Mouse (Mus musculus) layer of hippocampus, postnatal 36 days (tissue): ENCODE measurements around the gene Syn2. TPM values are rescaled to one million over a fixed set of nuclear protein-coding genes. Genes with fewer than 3 reads are reported as not detected.

Experiments used
- DNase-seq, 2 experiments: peaks; one replicate each; pipeline ENCODE4 v3.0.0; 2022
- total RNA-seq, 2 experiments: library from RNA; stranded (reverse); gene quantifications; 2 replicates each; pipeline ENCODE4 v1.2.3; 2021

Gene Syn2
- total RNA-seq, result 100 to 1,000 TPM; 574 to 635 TPM

DNA sequence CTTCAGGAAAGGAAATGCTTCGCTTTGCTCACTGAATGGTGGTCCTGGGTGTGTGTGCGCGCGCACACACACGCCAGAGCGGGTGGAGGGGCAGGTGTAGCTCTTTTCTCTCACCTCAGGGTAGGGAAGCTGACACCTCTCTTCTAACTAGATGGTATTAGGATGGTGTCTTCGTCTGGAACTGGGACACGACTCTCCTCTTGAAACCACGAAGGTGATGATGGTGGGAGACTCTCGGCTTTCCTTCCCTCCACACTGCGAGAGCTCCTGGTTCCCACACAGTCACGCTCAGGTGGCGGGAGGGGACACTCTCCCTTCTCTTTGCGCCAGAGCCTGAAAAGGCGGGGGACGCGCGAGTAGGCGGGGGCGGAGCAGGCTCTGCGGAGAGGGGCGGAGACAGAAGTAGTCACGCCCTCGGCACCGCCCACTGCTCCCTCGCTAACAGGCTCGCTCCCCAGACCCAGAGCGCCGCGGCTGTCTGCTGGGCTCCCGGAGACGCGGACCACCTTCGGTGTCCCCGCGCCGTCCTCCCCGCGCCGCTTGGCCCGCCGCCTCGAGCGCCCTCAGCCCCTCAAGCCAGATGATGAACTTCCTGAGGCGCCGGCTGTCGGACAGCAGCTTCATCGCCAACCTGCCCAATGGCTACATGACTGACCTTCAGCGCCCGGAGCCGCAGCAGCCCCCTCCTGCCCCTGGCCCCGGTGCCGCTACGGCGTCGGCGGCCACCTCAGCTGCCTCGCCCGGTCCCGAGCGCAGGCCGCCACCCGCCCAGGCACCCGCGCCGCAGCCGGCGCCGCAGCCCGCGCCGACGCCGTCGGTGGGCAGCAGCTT lies at the start of gene Syn2:
Gene Syn2, plus strand, starts transcription at position 402 of the 831 bp plus-strand sequence.
- DNase-seq, result peak; percentile 94 to 95

DNA sequence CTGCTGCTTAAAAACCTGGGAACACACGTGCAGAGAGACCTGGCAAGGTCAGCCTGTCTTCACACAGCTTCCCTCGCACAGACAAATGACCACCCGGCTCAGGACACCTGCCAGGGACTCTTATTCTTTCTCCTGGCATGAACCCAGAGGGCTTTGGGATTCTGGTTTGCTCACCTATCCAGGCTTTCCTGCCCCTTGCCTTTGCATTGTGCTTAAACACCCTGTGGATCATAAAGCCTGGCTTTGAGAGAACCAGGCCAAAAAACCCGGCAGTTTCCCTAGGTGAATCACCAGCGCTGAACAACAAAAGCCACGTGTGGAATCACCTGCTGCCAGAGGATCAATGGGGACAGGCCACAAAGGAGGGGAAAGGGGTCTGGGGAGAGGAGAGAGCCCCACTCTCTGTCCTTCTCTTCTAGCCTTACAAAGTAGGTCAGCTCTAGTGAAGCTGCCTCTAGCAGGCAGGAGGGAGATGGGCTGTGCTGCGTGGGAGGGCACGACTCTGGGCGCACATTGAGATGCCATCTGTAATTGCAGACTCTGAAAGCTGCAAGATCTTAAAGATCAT lies 49.3 kb upstream of the Syn2 start:
- DNase-seq, result peak; percentile 72 to 74

DNA sequence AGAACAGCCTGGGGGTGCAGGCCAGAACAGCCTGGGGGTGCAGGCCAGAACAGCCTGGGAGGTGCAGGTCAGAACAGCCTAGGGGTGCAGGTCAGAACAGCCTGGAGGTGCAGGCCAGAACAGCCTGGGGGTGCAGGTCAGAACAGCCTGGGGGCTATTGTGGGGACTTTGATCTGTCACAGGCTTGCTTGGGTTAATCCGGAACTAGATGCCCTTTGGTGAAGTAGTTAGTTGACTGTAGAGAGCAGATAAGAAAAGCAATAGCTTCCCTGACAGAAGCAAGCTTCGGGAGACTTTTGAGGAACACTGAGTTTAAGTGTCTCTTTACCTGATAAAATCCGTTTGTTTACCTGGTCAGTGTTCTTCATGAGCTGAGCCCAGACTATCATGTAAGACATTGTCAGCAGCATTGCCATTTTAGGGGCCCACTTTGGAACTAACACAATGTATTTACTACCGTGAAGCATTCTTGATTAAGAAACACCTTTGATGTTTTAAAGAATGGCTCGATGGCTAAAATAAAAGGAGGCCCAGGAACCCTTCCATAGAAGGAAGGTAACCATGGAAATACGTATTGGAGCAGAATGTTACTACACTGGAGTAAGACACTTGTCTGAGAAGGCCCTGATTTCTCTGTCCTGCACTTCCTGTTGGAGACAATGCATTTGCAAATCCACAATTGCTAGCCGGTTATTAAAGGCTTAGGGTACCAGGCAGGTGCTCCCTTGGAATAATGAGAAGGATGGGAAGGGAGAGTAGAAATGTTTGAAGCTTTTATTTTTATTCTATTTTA lies 46.2 kb upstream of the Syn2 start:
- DNase-seq, result no peak

DNA sequence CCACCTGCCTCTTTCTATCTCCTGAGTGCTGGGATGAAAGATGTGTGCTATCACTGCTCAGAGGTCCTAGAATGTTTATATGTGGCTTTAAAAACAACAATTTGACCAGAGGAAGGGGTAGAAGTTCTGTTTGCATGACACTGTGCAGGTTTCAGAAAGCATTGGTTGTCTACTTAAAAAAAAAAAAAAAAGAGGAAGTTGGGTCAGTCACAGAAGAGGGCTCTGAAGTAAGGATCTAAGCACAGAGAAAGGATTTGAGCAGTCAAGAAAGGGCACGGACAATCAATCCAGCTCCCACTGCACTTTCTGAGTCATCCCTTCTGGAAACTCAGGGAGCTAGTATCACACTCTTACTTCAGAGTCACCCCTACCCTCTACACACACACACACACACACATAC lies 43.0 kb upstream of the Syn2 start:
- DNase-seq, result no peak

DNA sequence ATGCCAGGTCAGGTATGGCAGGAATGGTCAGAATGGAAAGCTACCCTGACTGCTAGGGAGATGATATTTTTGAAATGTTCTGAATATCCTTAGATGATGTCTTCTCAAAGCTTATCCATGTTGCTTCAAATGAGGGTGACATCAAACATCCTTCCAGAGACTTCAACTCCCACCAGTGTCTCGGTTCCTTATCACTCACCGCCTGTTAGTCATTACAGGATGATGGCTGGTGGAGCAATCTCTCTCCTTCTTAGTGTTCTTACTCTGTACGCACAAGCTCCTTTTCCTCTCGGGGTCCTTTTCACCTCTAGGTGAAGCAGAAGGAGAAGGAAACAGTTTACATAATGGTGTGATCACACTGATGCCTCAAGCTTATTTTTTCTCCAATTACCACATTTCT lies 32.2 kb upstream of the Syn2 start:
- no peak for DNase-seq

DNA sequence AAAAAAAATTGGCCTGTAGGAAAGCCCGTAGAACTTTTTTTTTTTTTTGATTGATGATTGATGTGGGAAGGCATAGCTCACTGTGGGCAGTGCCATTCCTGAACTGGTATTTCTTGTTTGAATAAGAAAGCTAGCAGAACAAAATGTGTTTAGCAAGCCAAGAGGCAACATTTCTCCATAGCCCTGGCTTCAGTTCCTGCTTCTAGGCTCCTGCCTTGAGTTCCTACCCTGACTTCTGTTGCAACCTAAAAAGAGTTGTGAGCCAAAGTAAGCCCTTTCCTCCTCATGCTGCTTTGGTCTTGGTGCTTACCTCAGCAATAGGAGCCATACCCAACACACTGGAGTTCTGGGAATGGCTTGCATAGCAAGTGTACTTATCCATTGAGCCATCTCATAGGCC lies 23.3 kb upstream of the Syn2 start:
- DNase-seq, result no peak

DNA sequence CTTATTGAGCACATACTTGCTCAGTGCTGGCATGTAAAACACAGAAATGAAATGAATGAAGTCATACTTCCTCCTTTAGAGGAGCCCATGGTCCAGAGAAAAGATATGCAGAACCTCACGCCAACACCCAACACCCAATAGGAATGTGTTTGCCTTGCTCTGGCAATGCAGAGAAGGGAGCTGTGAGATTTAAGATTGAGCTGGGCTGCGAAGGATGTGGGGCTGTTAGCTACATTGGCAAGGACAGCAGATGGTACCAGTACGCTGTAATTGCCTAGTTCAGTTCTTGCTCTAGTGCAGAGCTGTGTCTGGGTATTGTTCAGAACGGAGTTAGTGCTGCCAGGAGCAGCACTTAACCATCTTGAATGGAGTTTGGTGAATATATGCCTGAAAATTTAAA lies 12.5 kb upstream of the Syn2 start:
- peak; percentile 34 to 37 for DNase-seq

DNA sequence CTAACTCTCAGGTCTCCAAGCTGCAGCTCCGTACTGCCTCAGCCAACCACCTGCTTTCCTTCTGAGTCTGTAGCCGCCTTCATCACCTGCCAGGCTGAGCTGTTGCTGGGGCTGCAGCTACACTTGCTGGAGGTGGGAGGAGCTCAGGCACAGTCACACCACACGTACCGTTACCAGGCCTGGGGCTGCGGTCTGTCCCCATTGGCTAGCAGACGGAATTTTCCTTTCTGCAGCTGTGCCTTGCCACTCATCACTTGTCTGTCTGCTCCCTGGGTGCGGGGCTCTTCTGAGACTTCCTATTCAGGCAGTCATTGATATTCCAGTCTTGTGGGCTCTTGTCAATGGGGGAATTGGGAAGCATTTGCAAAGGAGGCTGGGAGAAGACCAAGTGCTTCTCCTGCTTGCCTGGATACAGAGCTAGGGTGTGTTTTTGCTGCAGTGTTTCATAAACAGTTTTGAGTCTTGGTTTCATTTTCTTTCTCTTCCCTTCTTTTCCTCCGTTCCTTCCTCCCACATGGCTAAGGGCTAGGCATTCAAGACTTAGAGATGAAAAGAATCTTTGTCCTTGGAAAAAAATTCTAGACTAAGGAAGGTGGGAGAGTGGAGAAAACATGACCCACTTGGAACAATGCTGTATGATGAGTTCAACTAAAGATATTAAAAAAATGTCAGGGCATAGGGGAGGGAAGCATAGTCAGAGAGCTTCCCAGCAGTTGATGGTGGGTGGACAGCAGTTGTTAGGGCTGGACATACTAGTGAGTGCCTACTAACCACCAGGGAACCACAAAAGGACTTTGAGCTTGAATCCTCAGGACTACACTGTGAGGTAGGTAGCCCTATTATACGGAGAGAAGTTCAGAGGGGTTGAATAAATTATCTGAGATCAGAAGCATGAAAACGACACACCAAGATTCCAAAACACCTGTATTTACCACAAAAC lies 11.2 kb upstream of the Syn2 start:
- DNase-seq, result peak; percentile 62 to 72

DNA sequence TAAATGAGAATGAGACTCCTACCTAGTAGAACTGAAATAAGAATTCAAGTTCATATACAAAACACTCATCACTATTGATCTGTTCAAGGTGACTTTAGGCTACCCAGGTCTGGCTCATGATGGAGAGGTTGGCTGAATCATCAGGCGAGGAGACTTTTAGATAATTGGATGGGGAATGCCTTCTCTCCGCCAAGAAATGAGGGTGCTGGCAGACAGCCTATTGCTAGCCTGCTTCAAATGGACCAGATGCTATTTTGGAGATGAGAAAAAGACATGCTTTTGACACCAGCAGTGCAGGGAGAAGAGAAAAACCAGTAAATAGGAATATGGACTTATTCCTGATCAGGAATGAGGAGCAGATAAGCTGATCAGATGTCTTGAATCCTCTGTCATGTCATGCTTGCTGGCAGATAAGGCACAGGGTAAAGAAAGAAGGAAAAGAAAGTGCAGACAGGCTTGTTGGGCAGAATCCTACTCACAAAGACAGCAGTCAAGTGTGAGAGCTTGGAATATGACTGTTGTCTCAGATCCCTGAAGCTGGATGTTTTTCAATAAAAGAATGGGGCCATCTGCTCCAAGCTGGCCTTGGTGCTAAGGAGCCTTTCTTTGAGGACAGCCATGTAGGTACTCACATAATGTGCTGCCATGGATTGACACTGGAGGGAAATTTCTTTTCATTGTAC lies 9.9 kb upstream of the Syn2 start:
- DNase-seq, result peak; percentile 61 to 66

DNA sequence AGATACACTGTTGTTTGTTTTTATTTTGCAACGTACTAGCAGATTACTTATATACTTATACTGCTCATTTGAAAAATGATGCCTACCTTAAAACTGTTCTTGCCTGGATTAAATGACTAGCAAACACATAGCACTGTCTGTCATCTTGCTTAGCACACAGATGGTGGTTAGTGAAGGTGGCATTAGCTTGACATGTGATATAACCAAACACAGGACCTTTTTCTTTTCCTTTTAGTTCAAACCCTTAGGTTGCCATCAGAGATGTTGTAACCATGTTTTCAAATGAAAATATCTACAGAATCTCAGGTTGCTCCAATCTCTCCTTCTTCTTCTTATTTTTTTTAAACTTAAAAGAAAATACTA lies 9.4 kb upstream of the Syn2 start:
- DNase-seq, result no peak

DNA sequence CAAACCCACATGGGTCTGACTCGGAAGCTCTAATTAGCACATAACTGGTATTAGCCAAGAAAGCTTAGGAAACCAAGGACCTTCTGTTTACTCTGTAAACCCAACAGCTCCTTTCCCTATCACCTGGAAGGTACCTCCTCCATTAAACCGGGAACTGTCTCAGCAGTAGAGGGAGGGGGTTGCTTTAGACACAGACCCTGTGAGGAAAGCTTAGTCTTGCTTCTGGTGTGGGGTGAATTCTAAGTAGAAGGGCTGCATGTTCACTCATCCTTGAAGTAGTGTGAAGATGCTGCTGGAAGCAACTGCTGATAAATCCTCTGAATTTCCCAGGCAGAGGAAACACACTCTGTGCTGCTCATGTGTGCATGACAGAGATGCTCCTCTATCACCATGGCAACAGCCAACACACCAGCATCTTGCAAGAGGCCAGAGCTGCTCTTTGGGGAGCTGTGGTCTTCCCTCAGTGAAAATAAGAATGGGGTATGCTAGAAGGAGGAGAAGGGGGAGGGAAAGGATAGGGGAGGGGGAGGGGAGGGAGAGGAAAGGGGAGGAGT lies 8.4 kb upstream of the Syn2 start:
- DNase-seq, result peak; percentile 36 to 43

DNA sequence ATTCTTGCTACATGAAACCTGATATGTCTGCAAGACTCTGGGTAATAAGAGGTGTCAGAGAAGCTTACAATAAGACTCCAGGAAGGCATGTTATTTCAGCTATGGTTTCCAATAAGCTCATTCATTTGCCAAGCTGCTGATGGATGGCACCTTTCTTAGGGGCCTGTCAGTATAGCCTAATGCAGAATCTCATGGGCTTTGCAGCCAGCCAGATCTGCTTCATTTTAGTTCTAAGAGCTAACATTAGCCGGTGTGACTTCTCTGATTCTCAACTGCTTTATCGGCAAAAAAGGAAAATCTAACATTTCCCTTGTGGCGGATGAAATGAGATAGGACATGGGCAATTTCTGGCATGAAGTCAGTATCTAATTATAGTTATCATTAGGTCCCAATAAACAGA lies 7.9 kb upstream of the Syn2 start:
- no peak for DNase-seq

DNA sequence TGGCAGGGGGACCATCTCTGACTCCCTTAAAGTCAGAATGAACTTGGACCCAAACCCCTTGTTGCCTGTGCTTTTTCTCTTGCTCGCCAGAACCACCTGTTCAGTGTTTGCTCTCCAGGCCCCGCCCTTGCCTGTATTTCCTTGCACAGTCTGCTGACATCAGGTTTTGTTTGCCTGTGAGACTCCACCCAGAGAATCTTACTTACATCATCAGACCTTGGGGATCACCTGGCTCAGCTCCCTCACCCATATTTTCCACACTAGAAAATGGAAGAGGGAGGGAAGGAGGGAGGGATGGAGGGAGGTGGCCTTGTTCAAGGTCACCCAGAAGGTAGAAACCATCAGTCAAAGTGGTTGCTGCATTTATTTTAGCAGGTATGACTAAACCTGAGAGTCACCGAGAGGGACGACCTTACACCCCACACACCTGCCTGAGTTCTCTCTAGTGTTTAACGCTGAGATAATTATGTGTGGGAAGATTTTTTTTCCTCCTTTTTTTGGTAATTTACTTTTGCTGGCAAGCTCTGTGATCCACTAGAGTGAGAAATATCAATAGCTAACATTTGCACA lies 7.4 kb upstream of the Syn2 start:
- no peak for DNase-seq

DNA sequence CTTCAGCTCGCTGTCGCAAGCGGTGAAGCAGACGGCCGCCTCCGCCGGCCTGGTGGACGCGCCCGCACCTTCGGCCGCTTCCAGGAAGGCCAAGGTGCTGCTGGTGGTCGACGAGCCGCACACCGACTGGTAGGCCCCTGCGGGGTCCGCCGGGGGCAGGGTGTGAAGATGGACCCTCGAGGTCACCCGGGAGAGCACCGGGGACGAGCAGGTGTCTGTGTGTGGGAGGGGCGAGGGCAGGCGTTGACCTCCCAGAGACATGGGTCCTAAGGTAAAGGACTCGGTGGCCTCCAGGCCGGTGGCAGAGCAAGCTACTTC lies 589 bp downstream of the Syn2 start:
- no peak for DNase-seq

DNA sequence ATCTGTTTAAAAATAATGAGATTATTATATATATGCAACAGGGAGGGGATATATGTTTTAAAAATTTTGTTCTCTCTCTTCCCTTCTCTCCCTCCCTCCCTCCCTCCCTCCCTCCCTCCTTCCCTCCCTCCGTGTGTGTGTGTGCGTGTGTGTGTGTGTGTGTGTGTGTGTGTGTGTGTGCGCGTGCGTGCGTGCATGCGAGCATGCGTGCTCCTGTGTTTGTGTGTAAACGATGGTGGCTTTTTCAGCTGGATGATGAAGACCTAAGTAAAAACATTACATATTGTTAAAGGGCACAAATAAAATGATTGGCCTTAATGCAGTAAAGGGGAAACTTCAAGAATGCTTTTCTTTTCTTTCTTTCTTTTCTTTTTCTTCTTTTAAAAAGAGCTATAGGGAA lies 1.5 kb downstream of the Syn2 start:
- DNase-seq, result no peak

DNA sequence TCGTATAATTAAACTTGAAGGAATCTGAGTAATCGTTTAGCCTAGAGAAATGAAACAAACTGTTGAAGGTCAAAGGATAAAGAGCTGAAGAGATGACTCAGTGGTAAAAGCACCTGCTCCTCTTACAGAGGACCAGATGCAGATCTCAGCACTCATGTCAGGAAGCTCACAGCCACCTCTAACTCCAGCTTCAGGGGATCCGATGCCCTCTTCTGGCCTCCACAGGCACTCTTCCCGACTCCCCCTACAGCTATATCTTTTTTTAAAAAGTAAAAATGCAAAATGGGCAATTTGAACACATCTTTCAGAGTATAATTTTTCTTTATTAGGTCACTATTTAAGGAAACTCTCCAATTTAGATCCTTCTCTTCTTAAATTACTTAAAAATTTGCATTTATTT lies 6.7 kb downstream of the Syn2 start:
- DNase-seq, result no peak

DNA sequence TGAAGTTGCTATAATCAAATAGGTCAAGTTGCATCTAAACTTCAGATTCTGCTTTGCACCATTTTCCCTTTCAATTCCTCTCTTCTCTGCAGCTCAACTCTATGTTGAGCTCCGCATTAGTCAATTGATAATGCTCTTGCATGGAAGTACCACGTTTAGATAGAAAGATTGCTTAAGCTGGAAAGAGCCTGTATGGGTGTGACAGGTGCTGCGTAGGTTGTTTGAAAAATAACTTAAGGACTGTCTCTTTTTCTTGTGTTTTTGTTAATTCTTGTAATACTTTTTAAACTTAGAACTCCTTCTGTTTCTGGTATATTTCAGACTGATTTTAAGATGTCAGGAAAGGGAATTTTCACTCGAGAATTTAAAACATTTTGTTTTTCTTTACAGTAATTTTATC lies 26.5 kb downstream of the Syn2 start:
- no peak for DNase-seq

DNA sequence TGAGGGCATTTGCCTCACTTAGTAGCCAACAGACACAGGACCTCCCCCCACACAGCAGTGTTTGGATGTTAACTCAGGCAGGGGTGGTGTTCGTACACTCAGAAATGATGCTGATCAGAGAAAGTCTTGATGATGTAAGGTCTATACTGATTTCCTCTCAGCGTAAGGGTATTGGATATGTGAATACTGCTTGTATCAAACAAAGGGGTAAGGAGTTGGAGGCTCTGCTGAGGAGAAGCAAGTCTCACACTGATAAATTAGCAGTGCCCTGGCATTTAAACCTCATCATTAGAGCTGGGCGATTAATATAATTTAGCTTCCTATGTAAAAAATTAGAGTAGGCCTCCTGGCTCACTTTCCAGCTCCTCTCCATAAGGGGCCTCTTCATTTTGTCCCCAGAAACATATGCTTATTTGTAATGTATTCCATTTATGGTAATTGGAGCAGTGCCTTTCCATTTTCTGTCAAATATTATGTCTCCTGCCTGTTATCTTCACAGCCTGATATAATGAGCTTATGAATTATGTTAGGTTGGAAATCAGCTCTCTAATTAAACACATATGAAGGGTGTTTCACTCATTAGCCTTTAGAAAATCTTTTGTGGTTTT lies 31.3 kb downstream of the Syn2 start:
- DNase-seq, result no peak

DNA sequence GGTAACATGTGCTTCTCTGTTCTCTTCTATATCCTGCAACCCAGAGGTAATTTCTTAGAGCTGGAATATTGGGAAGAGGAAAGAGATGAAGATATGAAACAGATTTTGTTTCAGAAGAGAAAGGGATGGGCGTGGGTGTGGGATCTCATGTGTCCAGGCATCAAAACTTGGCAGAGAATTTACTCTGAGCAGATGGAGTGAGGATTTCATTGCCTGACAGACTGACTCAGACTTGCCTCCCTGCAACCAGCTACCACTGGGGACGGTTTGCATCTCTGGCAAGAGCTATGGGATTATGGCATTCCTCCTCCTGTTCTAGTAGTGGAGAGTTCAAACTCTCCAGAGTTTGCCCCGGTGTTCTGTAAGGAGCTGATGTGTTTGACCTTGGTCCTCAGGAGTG lies 34.2 kb downstream of the Syn2 start:
- DNase-seq, result peak; percentile 68 to 70

DNA sequence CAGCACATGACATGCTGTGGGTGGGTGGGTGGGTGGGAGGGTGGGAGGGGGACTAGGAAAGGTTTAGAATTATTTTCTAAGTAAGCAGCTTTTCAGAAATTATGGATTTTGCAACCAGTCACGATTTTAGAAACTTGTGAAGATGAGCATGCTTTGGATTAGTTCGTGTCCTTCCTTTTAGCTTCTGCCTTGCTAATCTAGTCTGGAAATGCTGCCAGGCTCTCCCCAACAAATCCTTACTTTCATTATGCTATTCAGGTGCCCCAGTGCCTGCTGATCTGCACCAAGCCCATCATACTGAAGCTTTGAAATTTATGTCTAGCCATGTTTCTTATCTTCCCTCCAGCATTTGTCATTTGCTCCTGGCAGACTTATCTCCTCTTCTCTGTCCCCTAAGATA lies 34.8 kb downstream of the Syn2 start:
- DNase-seq, result no peak

DNA sequence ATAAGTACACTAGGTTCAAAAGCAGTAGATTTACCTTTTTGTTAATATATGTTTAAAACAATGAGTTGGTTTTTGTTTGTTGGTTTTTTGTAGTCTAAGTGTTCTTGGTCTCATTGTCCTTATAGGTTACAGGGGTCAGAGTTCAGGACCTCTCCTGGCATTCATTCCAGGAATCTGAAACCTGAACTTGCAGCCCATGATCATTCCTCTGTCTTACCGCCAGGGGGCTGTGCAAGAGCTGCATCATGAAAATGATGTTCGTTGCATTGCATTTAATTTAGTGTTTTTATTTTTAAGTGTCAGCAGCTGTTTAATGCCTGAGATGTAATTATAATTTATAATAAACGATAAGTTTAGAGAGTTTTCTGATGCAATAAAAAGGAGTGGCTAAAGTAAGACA lies 40.1 kb downstream of the Syn2 start:
- no peak for DNase-seq
